Mouse (Mus musculus) E14TG2a.4 (cell line): ENCODE measurements at regions not wholly inside any gene's neighbourhood (a gene's known extent, or its start where the extent isn't known, plus 50 kb on each side); places are given as distances from the start of the nearest gene placed in this dataset.

Experiments used
- CTCF ChIP-seq: conservative IDR thresholded peaks from 2 replicates; pipeline ENCODE4 v1.5.1; 2014; ENCODE audit warnings: low read length
- POU5F1 ChIP-seq: IDR thresholded peaks from 2 replicates; pipeline ENCODE4 v1.6.1; 2014; ENCODE audit warnings: low read length, borderline replicate concordance

DNA sequence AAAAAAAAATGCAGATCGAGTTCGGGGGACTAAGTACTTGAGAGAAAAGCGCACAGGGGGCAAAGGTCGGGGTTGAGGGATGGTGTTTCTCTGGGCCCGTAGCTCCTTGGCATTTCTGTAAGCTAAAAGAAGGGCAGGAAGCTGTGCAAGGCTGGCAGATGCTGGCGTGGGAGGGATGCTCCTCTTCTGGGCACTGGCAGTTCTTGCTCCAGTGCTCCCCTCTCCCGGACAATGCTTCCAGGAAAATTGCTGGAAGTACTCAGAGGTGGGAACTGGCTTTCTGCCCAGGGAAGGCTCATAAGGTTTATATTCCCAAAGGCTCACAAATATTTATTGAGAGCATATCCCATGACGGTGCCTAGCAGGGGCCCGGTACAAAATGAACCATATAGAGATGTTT is 136.6 kb upstream of the Sdk2 start:
- TF ChIP-seq CTCF, result no peak
- no peak for TF ChIP-seq POU5F1
